In genomic region chr1:89297766-89298165, GRCm38 (mm10) we compare ENCODE assay signal across 33 mouse cellular contexts.
"Had no signal": no experiment of that assay in that cellular context is flagged by ENCODE, and none has a peak within 500 bp of the region (broad histone marks: within the 10 kb centered on the region; RNA-seq: fewer than 3 reads in every experiment).

No protein-coding gene starts in this region.

- H3K4me3 ChIP-seq: heart, embryonic 13.5 days; heart, embryonic 15.5 days; hindbrain, embryonic 10.5 days; hindbrain, embryonic 12.5 days; hindbrain, embryonic 13.5 days; hindbrain, embryonic 15.5 days; intestine, embryonic 15.5 days; kidney, embryonic 15.5 days; layer of hippocampus, adult 2 months; left cerebral cortex, adult 2 months had no signal

- H3K9me3 ChIP-seq: heart, embryonic 13.5 days; heart, embryonic 15.5 days; hindbrain, embryonic 10.5 days; hindbrain, embryonic 12.5 days; hindbrain, embryonic 13.5 days; hindbrain, embryonic 15.5 days; intestine, embryonic 15.5 days; kidney, embryonic 15.5 days had no signal

- H3K27ac ChIP-seq: heart, embryonic 13.5 days; heart, embryonic 15.5 days; hindbrain, embryonic 10.5 days; hindbrain, embryonic 12.5 days; hindbrain, embryonic 13.5 days; hindbrain, embryonic 14.5 days; hindbrain, embryonic 15.5 days; hindbrain, postnatal 0 days; intestine, embryonic 15.5 days; kidney, embryonic 15.5 days; kidney, postnatal 0 days; layer of hippocampus, adult 2 months; left cerebral cortex, adult 2 months had no signal

- H3K9ac ChIP-seq: heart, embryonic 13.5 days; heart, embryonic 15.5 days; hindbrain, embryonic 12.5 days; hindbrain, embryonic 13.5 days; hindbrain, embryonic 14.5 days; hindbrain, embryonic 15.5 days; intestine, embryonic 15.5 days; kidney, embryonic 15.5 days had no signal

- DNase-seq: heart, postnatal 10 days; heart, postnatal 14 days; heart, postnatal 36 days; heart, postnatal 4 days; kidney, adult 11 months; kidney, adult 18-20 months; kidney, adult 2 months; kidney, adult 8-10 months; kidney, adult 9 months; kidney, postnatal 10 days; kidney, postnatal 14 days; kidney, postnatal 36 days; kidney, postnatal 4 days; layer of hippocampus, adult 9-11 months; layer of hippocampus, postnatal 36 days had no signal

- H3K36me3 ChIP-seq: heart, embryonic 13.5 days; heart, embryonic 15.5 days; hindbrain, embryonic 10.5 days; hindbrain, embryonic 12.5 days; hindbrain, embryonic 13.5 days; hindbrain, embryonic 15.5 days; intestine, embryonic 15.5 days; kidney, embryonic 15.5 days had no signal

- ATAC-seq: hindbrain, embryonic 16.5 days; hindbrain, postnatal 0 days; inflammation-experienced regulatory T-cells, adult 6 months; intestine, embryonic 15.5 days; intestine, embryonic 16.5 days; intestine, postnatal 0 days had no signal

- H3K27me3 ChIP-seq: heart, embryonic 13.5 days; hindbrain, embryonic 12.5 days; hindbrain, embryonic 13.5 days; hindbrain, embryonic 15.5 days; kidney, embryonic 15.5 days had no signal

- H3K4me1 ChIP-seq: heart, embryonic 13.5 days; heart, embryonic 15.5 days had no signal

- H3K4me2 ChIP-seq: heart, embryonic 11.5 days; heart, embryonic 13.5 days; heart, embryonic 15.5 days; hindbrain, embryonic 12.5 days; hindbrain, embryonic 13.5 days; hindbrain, embryonic 14.5 days; hindbrain, embryonic 15.5 days; intestine, embryonic 15.5 days; kidney, embryonic 15.5 days had no signal
